Mouse (Mus musculus): ENCODE data around the gene Krt77. TPM values are rescaled to one million over a fixed set of nuclear protein-coding genes. Genes with fewer than 3 reads are reported as not detected.

Gene Krt77
- polyA plus RNA-seq, 1 experiment from 2014 or later, result 0.13 TPM

Small RNA genes within 50 kb of the gene (microRNA-seq; reads per million reads assigned to microRNA genes)
- not detected for gene Gm44356

Other genes starting within 250 kb of the Krt77 start
- 0.11 TPM in 1 of 2 replicates, not detected in the other for gene Gm5414, start 241.5 kb downstream of the Krt77 start, polyA plus RNA-seq (2015; fragmentation: Nextera tagmentation; extraction: Ambion mirVana)
- gene Gm5478, start 222.3 kb downstream of the Krt77 start, polyA plus RNA-seq (2015; fragmentation: Nextera tagmentation; extraction: Ambion mirVana), result not detected in 2 replicates
- not detected in 2 replicates for gene Krt6b, start 189.4 kb downstream of the Krt77 start, polyA plus RNA-seq (2015; fragmentation: Nextera tagmentation; extraction: Ambion mirVana)
- 0.07 and 0.39 TPM in 2 replicates for gene Krt6a, start 175.4 kb downstream of the Krt77 start, polyA plus RNA-seq (2015; fragmentation: Nextera tagmentation; extraction: Ambion mirVana)
- 0.13 and 0.34 TPM in 2 replicates for gene Krt5, start 156.8 kb downstream of the Krt77 start, polyA plus RNA-seq (2015; fragmentation: Nextera tagmentation; extraction: Ambion mirVana)
- gene Krt71, start 126.6 kb downstream of the Krt77 start, polyA plus RNA-seq (2015; fragmentation: Nextera tagmentation; extraction: Ambion mirVana), result not detected in 2 replicates
- not detected in 2 replicates for gene Krt72, start 83.2 kb downstream of the Krt77 start, polyA plus RNA-seq (2015; fragmentation: Nextera tagmentation; extraction: Ambion mirVana)
- not detected in 2 replicates for gene Krt73, start 67.4 kb downstream of the Krt77 start, polyA plus RNA-seq (2015; fragmentation: Nextera tagmentation; extraction: Ambion mirVana)
- gene Krt2, start 51.5 kb downstream of the Krt77 start, polyA plus RNA-seq (2015; fragmentation: Nextera tagmentation; extraction: Ambion mirVana), result not detected in 2 replicates
- gene Krt1, start 18.9 kb downstream of the Krt77 start, polyA plus RNA-seq (2015; fragmentation: Nextera tagmentation; extraction: Ambion mirVana), result 0.48 and 0.49 TPM in 2 replicates
- not detected in 2 replicates for gene Krt76, start 23.2 kb upstream of the Krt77 start, polyA plus RNA-seq (2015; fragmentation: Nextera tagmentation; extraction: Ambion mirVana)
- 1.0 TPM in 1 of 2 replicates, not detected in the other for gene Krt4, start 55.0 kb upstream of the Krt77 start, polyA plus RNA-seq (2015; fragmentation: Nextera tagmentation; extraction: Ambion mirVana)
- 0.06 TPM in 1 of 2 replicates, not detected in the other for gene Krt79, start 70.6 kb upstream of the Krt77 start, polyA plus RNA-seq (2015; fragmentation: Nextera tagmentation; extraction: Ambion mirVana)
- 0.07 and 0.17 TPM in 2 replicates for gene Krt78, start 84.6 kb upstream of the Krt77 start, polyA plus RNA-seq (2015; fragmentation: Nextera tagmentation; extraction: Ambion mirVana)
- gene Krt8, start 134.8 kb upstream of the Krt77 start, polyA plus RNA-seq (2015; fragmentation: Nextera tagmentation; extraction: Ambion mirVana), result 1,017 and 1,065 TPM in 2 replicates
- gene Krt18, start 158.5 kb upstream of the Krt77 start, polyA plus RNA-seq (2015; fragmentation: Nextera tagmentation; extraction: Ambion mirVana), result 353 and 370 TPM in 2 replicates
- 112 and 117 TPM in 2 replicates for gene Eif4b, start 204.1 kb upstream of the Krt77 start, polyA plus RNA-seq (2015; fragmentation: Nextera tagmentation; extraction: Ambion mirVana)
- gene Tns2, start 230.7 kb upstream of the Krt77 start, polyA plus RNA-seq (2015; fragmentation: Nextera tagmentation; extraction: Ambion mirVana), result 26.4 and 28.6 TPM in 2 replicates